Mouse (Mus musculus) adrenal gland, postnatal 14 days (tissue): ENCODE measurements at regions not wholly inside any gene's neighbourhood (a gene's known extent, or its start where the extent isn't known, plus 50 kb on each side); places are given as distances from the start of the nearest gene placed in this dataset.

Experiments
- DNase-seq: peaks from one replicate; pipeline ENCODE4 v3.0.0; 2021; ENCODE audit warnings: mixed read lengths

GRCm38 (mm10) chrX:139392777-139393176 is 59.3 kb downstream of the Trap1a start:
- no peak for DNase-seq

- peak; percentile 72 for DNase-seq
These were observed 63.5 kb upstream of the D330045A20Rik start for GRCm38 (mm10) chrX:139416701-139417100.

- DNase-seq, result no peak
These were observed 60.3 kb upstream of the D330045A20Rik start for GRCm38 (mm10) chrX:139419867-139420266.

GRCm38 (mm10) chrX:139424307-139424706 is 55.9 kb upstream of the D330045A20Rik start:
- DNase-seq, result no peak
